In genomic region chr2:151609974-151610373, GRCm38 (mm10) we compare ENCODE assay signal across 12 mouse cellular contexts. TPM values are rescaled to one million over a fixed set of nuclear protein-coding genes. Genes with fewer than 3 reads are reported as not detected.
DNase-seq lines count a peak whose midpoint lies in the region; ATAC-seq and TF ChIP-seq lines count a peak whose summit lies in the region.
"Had no signal": no experiment of that assay in that cellular context is flagged by ENCODE, and none has a peak within 500 bp of the region (broad histone marks: within the 10 kb centered on the region; RNA-seq: fewer than 3 reads in every experiment).

No protein-coding gene starts in this region.

- WGBS in intestine, embryonic 15.5 days = 36% methylated on average over 3 of the region's 3 CpGs
- WGBS in intestine, postnatal 0 days = 40% methylated on average over 3 of the region's 3 CpGs
- WGBS in midbrain, embryonic 14.5 days = 19% methylated on average over 3 of the region's 3 CpGs
- 37% methylated on average over 3 of the region's 3 CpGs for WGBS in midbrain, embryonic 16.5 days
- 57% methylated on average over 3 of the region's 3 CpGs for WGBS in embryonic facial prominence, embryonic 10.5 days
- 31% methylated on average over 3 of the region's 3 CpGs for WGBS in stomach, embryonic 16.5 days

- peaks cover 17% of the 10 kb centered on the region for H3K4me1 ChIP-seq in intestine, embryonic 15.5 days (replicated peaks)
- no peaks in the 10 kb centered on the region for H3K4me1 ChIP-seq in intestine, postnatal 0 days (replicated peaks; ENCODE audit: control insufficient read depth, insufficient read depth, low read length)
- H3K4me1 ChIP-seq in midbrain, embryonic 14.5 days (ENCODE audit: control insufficient read depth, insufficient read depth, low read length) = 0 out of 2 replicates have a peak, but pooled peaks cover 10% of the 10 kb centered on the region
- H3K4me1 ChIP-seq in midbrain, embryonic 16.5 days (ENCODE audit: control insufficient read depth, insufficient read depth, low read length) = no peaks in the 10 kb centered on the region
- peaks cover 22% of the 10 kb centered on the region for H3K4me1 ChIP-seq in embryonic facial prominence, embryonic 10.5 days
- peaks cover 8% of the 10 kb centered on the region; the same call in 1 of the 2 replicates for H3K4me1 ChIP-seq in stomach, embryonic 16.5 days (ENCODE audit: control insufficient read depth, insufficient read depth, low read length)

- no peak for TF ChIP-seq CTCF in intestine, postnatal 0 days (IDR thresholded peaks at IDR 0.05; ENCODE audit: low read depth)

- H3K36me3 ChIP-seq in intestine, embryonic 15.5 days = no peaks in the 10 kb centered on the region
- H3K36me3 ChIP-seq in intestine, postnatal 0 days (ENCODE audit: control insufficient read depth, insufficient read depth) = no peaks in the 10 kb centered on the region
- H3K36me3 ChIP-seq in midbrain, embryonic 14.5 days (ENCODE audit: control insufficient read depth, insufficient read depth, low read length) = no peaks in the 10 kb centered on the region
- H3K36me3 ChIP-seq in midbrain, embryonic 16.5 days (ENCODE audit: control insufficient read depth, insufficient read depth, low read length) = no peaks in the 10 kb centered on the region
- H3K36me3 ChIP-seq in embryonic facial prominence, embryonic 10.5 days (replicated peaks) = no peaks in the 10 kb centered on the region
- no peaks in the 10 kb centered on the region for H3K36me3 ChIP-seq in stomach, embryonic 16.5 days (ENCODE audit: control insufficient read depth, insufficient read depth, low read length)

- no peak overlapping the region for H3K9ac ChIP-seq in intestine, embryonic 15.5 days
- no peak overlapping the region for H3K9ac ChIP-seq in intestine, postnatal 0 days (ENCODE audit: low read depth, low read length)
- no peak overlapping the region for H3K9ac ChIP-seq in midbrain, embryonic 14.5 days (replicated peaks; ENCODE audit: low read length)
- no peak overlapping the region for H3K9ac ChIP-seq in midbrain, embryonic 16.5 days (ENCODE audit: low read depth, low read length)
- H3K9ac ChIP-seq in stomach, embryonic 16.5 days (ENCODE audit: low read length) = no peak overlapping the region

- no peaks in the 10 kb centered on the region for H3K27me3 ChIP-seq in intestine, embryonic 15.5 days (replicated peaks)
- H3K27me3 ChIP-seq in intestine, postnatal 0 days (replicated peaks; ENCODE audit: control insufficient read depth, insufficient read depth, low read length) = no peaks in the 10 kb centered on the region
- no peaks in the 10 kb centered on the region for H3K27me3 ChIP-seq in midbrain, embryonic 14.5 days (ENCODE audit: control insufficient read depth, insufficient read depth, low read length)
- no peaks in the 10 kb centered on the region for H3K27me3 ChIP-seq in midbrain, embryonic 16.5 days (ENCODE audit: control insufficient read depth, insufficient read depth, low read depth, low read length)
- no peaks in the 10 kb centered on the region for H3K27me3 ChIP-seq in embryonic facial prominence, embryonic 10.5 days (replicated peaks; ENCODE audit: low read depth, poor library complexity, severe bottlenecking)
- H3K27me3 ChIP-seq in stomach, embryonic 16.5 days (ENCODE audit: control insufficient read depth, insufficient read depth, low read length) = no peaks in the 10 kb centered on the region

- no peak overlapping the region for H3K4me3 ChIP-seq in intestine, embryonic 15.5 days (replicated peaks)
- no peak overlapping the region for H3K4me3 ChIP-seq in intestine, postnatal 0 days (ENCODE audit: low read depth, low read length)
- no peak overlapping the region for H3K4me3 ChIP-seq in midbrain, embryonic 14.5 days (replicated peaks; ENCODE audit: low read depth, low read length)
- H3K4me3 ChIP-seq in midbrain, embryonic 16.5 days (ENCODE audit: low read depth, low read length) = no peak overlapping the region
- no peak overlapping the region for H3K4me3 ChIP-seq in embryonic facial prominence, embryonic 10.5 days
- H3K4me3 ChIP-seq in stomach, embryonic 16.5 days (replicated peaks; ENCODE audit: low read length) = no peak overlapping the region

- no peaks in the 10 kb centered on the region for H3K9me3 ChIP-seq in intestine, embryonic 15.5 days
- no peaks in the 10 kb centered on the region for H3K9me3 ChIP-seq in intestine, postnatal 0 days (ENCODE audit: control insufficient read depth)
- H3K9me3 ChIP-seq in midbrain, embryonic 14.5 days (ENCODE audit: control insufficient read depth, low read length) = no peaks in the 10 kb centered on the region
- H3K9me3 ChIP-seq in midbrain, embryonic 16.5 days (replicated peaks; ENCODE audit: control insufficient read depth, low read length, poor library complexity, severe bottlenecking) = no peaks in the 10 kb centered on the region
- no peaks in the 10 kb centered on the region for H3K9me3 ChIP-seq in embryonic facial prominence, embryonic 10.5 days
- H3K9me3 ChIP-seq in stomach, embryonic 16.5 days (replicated peaks; ENCODE audit: control insufficient read depth, low read length) = no peaks in the 10 kb centered on the region

- no peak overlapping the region for H3K4me2 ChIP-seq in intestine, embryonic 15.5 days (replicated peaks)
- no peak overlapping the region for H3K4me2 ChIP-seq in intestine, postnatal 0 days (replicated peaks; ENCODE audit: low read depth)
- no peak overlapping the region for H3K4me2 ChIP-seq in midbrain, embryonic 14.5 days (ENCODE audit: low read length)
- H3K4me2 ChIP-seq in midbrain, embryonic 16.5 days (ENCODE audit: low read length) = no peak overlapping the region
- H3K4me2 ChIP-seq in stomach, embryonic 16.5 days (ENCODE audit: low read depth, low read length) = no peak overlapping the region
- H3K4me2 ChIP-seq: liver, embryonic 11.5 days had no signal

- peak overlapping the region; percentile 40; the same call in 1 of the 2 replicates for H3K27ac ChIP-seq in intestine, embryonic 15.5 days
- no peak overlapping the region for H3K27ac ChIP-seq in intestine, postnatal 0 days (ENCODE audit: low read depth, low read length)
- no peak overlapping the region for H3K27ac ChIP-seq in midbrain, embryonic 14.5 days (replicated peaks; ENCODE audit: low read depth, low read length)
- no peak overlapping the region for H3K27ac ChIP-seq in midbrain, embryonic 16.5 days (ENCODE audit: low read length)
- H3K27ac ChIP-seq in embryonic facial prominence, embryonic 10.5 days (replicated peaks) = no peak overlapping the region
- H3K27ac ChIP-seq in stomach, embryonic 16.5 days (ENCODE audit: low read length) = 0 out of 2 replicates have a peak overlapping the region, but pooled peaks have one; percentile 9

- peak; percentile 40; the same call in 1 of the 2 replicates for ATAC-seq in intestine, embryonic 15.5 days
- no peak for ATAC-seq in intestine, postnatal 0 days
- no peak for ATAC-seq in midbrain, embryonic 14.5 days (ENCODE audit: low FRiP score, low TSS enrichment)
- no peak; the same call in 1 of the 2 replicates for ATAC-seq in midbrain, embryonic 16.5 days
- ATAC-seq in stomach, embryonic 16.5 days (ENCODE audit: insufficient read depth, low FRiP score) = 0 out of 2 replicates have a peak, but pooled peaks have one; percentile 15

- DNase-seq in midbrain, embryonic 14.5 days = peak; percentile 46
- DNase-seq in embryonic facial prominence, embryonic 10.5 days (ENCODE audit: low spot score) = peak; percentile 43
- no peak for DNase-seq in embryo, embryonic 10 days (ENCODE audit: low spot score)
- DNase-seq: cerebellum, adult 9-11 months; gastrocnemius, postnatal 14 days; right cerebral cortex, adult 18-20 months had no signal

RNA-seq across cellular contexts. Expression of gene Snph, which starts 22.4 kb away (rescaled TPM):
- polyA plus RNA-seq in intestine, embryonic 15.5 days (2015; fragmentation: Nextera tagmentation; extraction: Ambion mirVana) = 2.0 TPM in 2 replicates
- polyA plus RNA-seq in intestine, postnatal 0 days (2015; fragmentation: Nextera tagmentation; extraction: Ambion mirVana) = 0.60 and 0.89 TPM in 2 replicates
- polyA plus RNA-seq in midbrain, embryonic 14.5 days (2014; fragmentation: Nextera tagmentation; extraction: Ambion mirVana) = 17.2 and 18.3 TPM in 2 replicates
- 19.0 and 21.6 TPM in 2 replicates for polyA plus RNA-seq in midbrain, embryonic 16.5 days (2015; fragmentation: Nextera tagmentation; extraction: Ambion mirVana)
- 0.54 and 1.00 TPM in 2 replicates for polyA plus RNA-seq in embryonic facial prominence, embryonic 10.5 days (2016; fragmentation: Nextera tagmentation; extraction: Ambion mirVana)
- polyA plus RNA-seq in stomach, embryonic 16.5 days (2015; fragmentation: Nextera tagmentation; extraction: Ambion mirVana) = 0.95 and 2.4 TPM in 2 replicates

RNA-seq across cellular contexts. Expression of gene Sdcbp2, which starts 37.6 kb away (rescaled TPM):
- polyA plus RNA-seq in intestine, embryonic 15.5 days (2015; fragmentation: Nextera tagmentation; extraction: Ambion mirVana) = 15.7 and 15.9 TPM in 2 replicates
- polyA plus RNA-seq in intestine, postnatal 0 days (2015; fragmentation: Nextera tagmentation; extraction: Ambion mirVana) = 55.2 and 66.7 TPM in 2 replicates
- polyA plus RNA-seq in midbrain, embryonic 14.5 days (2014; fragmentation: Nextera tagmentation; extraction: Ambion mirVana) = 0.50 and 0.62 TPM in 2 replicates
- 0.98 and 1.1 TPM in 2 replicates for polyA plus RNA-seq in midbrain, embryonic 16.5 days (2015; fragmentation: Nextera tagmentation; extraction: Ambion mirVana)
- polyA plus RNA-seq in embryonic facial prominence, embryonic 10.5 days (2016; fragmentation: Nextera tagmentation; extraction: Ambion mirVana) = 0.55 and 0.76 TPM in 2 replicates
- 25.9 and 36.2 TPM in 2 replicates for polyA plus RNA-seq in stomach, embryonic 16.5 days (2015; fragmentation: Nextera tagmentation; extraction: Ambion mirVana)
- polyA plus RNA-seq: liver, embryonic 11.5 days had no signal

RNA-seq across cellular contexts. Expression of gene Rad21l, which starts 58.4 kb away (rescaled TPM):
- not detected in 2 replicates for polyA plus RNA-seq in intestine, embryonic 15.5 days (2015; fragmentation: Nextera tagmentation; extraction: Ambion mirVana)
- polyA plus RNA-seq in intestine, postnatal 0 days (2015; fragmentation: Nextera tagmentation; extraction: Ambion mirVana) = 0.09 TPM in 1 of 2 replicates, not detected in the other
- 0.13 TPM in 1 of 2 replicates, not detected in the other for polyA plus RNA-seq in midbrain, embryonic 14.5 days (2014; fragmentation: Nextera tagmentation; extraction: Ambion mirVana)
- polyA plus RNA-seq in midbrain, embryonic 16.5 days (2015; fragmentation: Nextera tagmentation; extraction: Ambion mirVana) = 0.34 and 0.36 TPM in 2 replicates
- polyA plus RNA-seq in embryonic facial prominence, embryonic 10.5 days (2016; fragmentation: Nextera tagmentation; extraction: Ambion mirVana) = not detected in 2 replicates
- not detected in 2 replicates for polyA plus RNA-seq in stomach, embryonic 16.5 days (2015; fragmentation: Nextera tagmentation; extraction: Ambion mirVana)
- polyA plus RNA-seq: heart, postnatal 0 days; liver, embryonic 11.5 days had no signal

Comparison
In these comparisons a context has a peak if more than half of its experiments do, and no peak if none do; other contexts are left out.
1. ATAC-seq: peak in intestine, embryonic 15.5 days (single experiment) and stomach, embryonic 16.5 days (single experiment); none in intestine, postnatal 0 days (single experiment), midbrain, embryonic 14.5 days (single experiment) and midbrain, embryonic 16.5 days (single experiment).
2. H3K27ac ChIP-seq: peak in intestine, embryonic 15.5 days (single experiment) and stomach, embryonic 16.5 days (single experiment); none in intestine, postnatal 0 days (single experiment), midbrain, embryonic 14.5 days (single experiment), midbrain, embryonic 16.5 days (single experiment) and embryonic facial prominence, embryonic 10.5 days (single experiment).